Mouse (Mus musculus) limb, embryonic 11.5 days (tissue): ENCODE results near the gene Rpl3. TPM values are rescaled to one million over a fixed set of nuclear protein-coding genes. Genes with fewer than 3 reads are reported as not detected.

Experiments used
- ATAC-seq: fragments of 200-750 bp; cut with Nextera tagmentation; 2 replicates; pipeline ENCODE4 v1.8.0; 2017; ENCODE audit warnings: low read depth; ENCODE audit not compliant: insufficient number of reproducible peaks, low FRiP score, low TSS enrichment
- DNase-seq: peaks from one replicate; pipeline ENCODE4 v3.0.0-alpha.2; 2015; ENCODE audit warnings: low spot score
- H3K27ac ChIP-seq: fragments of 300-500 bp; sonication (generic); replicated peaks from 2 replicates; pipeline ENCODE4 v1.5.1; 2014; ENCODE audit warnings: low read depth, mild to moderate bottlenecking, low read length
- H3K27me3 ChIP-seq: fragments of 300-500 bp; sonication (generic); 2 replicates; pipeline ENCODE4 v1.6.1; 2014; ENCODE audit warnings: mild to moderate bottlenecking, low read length, mixed read lengths; ENCODE audit not compliant: control insufficient read depth, insufficient read depth
- H3K36me3 ChIP-seq: fragments of 300-500 bp; sonication (generic); 2 replicates; pipeline ENCODE4 v1.6.1; 2014; ENCODE audit warnings: mild to moderate bottlenecking, low read length, moderate library complexity, mixed read lengths; ENCODE audit not compliant: control insufficient read depth, insufficient read depth
- H3K4me1 ChIP-seq: fragments of 300-500 bp; sonication (generic); 2 replicates; pipeline ENCODE4 v1.6.1; 2014; ENCODE audit warnings: low read length, mixed read lengths; ENCODE audit not compliant: control insufficient read depth, insufficient read depth
- H3K4me2 ChIP-seq: fragments of 300-500 bp; sonication (generic); 2 replicates; pipeline ENCODE4 v1.6.1; 2014; ENCODE audit warnings: low read depth, mild to moderate bottlenecking, moderate library complexity; ENCODE audit not compliant: severe bottlenecking
- H3K4me3 ChIP-seq: fragments of 300-500 bp; sonication (generic); 2 replicates; pipeline ENCODE4 v1.5.1; 2014; ENCODE audit warnings: low read depth, low read length
- H3K9ac ChIP-seq: fragments of 300-500 bp; sonication (generic); 2 replicates; pipeline ENCODE4 v1.6.1; 2014; ENCODE audit warnings: mild to moderate bottlenecking, low read length
- H3K9me3 ChIP-seq: fragments of 300-500 bp; sonication (generic); 2 replicates; pipeline ENCODE4 v1.6.1; 2016; ENCODE audit warnings: low read length; ENCODE audit not compliant: control insufficient read depth
- WGBS: fragments of 180-500 bp; shearing (Covaris S2); extraction: QIAGEN DNeasy Blood & Tissue Kit; methylation state at CpG from one replicate; pipeline ENCODE4 v1.1.7; 2014; 5-methylcytosine and 5-hydroxymethylcytosine counted together
- polyA plus RNA-seq: library from polyadenylated mRNA; unstranded; fragments of >200 nt; fragmentation: Nextera tagmentation; extraction: Ambion mirVana; gene quantifications from 2 replicates; pipeline ENCODE4 v1.2.1, GENCODE M21; 2014

Rpl3 gene
- polyA plus RNA-seq, 1 experiment from 2014 or later = 1,338 TPM

DNA sequence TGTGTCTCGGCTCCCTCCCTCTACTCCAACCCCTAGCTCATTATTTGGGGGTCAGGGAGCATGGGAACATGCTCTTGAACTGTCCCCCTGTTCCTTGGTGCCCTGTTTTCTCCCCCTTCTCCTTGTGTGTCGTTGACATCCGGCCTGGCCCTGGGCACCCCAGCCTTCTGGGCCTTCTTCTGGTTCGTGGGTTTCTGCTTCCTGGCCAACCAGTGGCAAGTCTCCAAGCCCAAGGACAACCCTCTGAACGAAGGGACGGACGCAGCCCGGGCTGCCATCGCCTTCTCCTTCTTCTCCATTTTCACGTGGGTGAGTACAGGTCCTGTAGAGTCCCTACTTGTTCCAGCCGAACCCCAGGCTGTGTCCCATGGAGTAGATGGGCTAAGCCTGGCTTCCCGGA lies 19.8 kb upstream of the Rpl3 start:
- Histone ChIP-seq H3K4me2 (no peak overlapping the region), H3K9me3 (no peaks in the 10 kb centered on the region), H3K36me3 (no peaks in the 10 kb centered on the region), H3K9ac (no peak overlapping the region), H3K27me3 (no peaks in the 10 kb centered on the region), H3K4me1 (no peaks in the 10 kb centered on the region), H3K4me3 (no peak overlapping the region), H3K27ac (no peak overlapping the region)
- ATAC-seq (no peak), DNase-seq (no peak)
- WGBS = 81% methylated on average over 12 of the region's 12 CpGs

DNA sequence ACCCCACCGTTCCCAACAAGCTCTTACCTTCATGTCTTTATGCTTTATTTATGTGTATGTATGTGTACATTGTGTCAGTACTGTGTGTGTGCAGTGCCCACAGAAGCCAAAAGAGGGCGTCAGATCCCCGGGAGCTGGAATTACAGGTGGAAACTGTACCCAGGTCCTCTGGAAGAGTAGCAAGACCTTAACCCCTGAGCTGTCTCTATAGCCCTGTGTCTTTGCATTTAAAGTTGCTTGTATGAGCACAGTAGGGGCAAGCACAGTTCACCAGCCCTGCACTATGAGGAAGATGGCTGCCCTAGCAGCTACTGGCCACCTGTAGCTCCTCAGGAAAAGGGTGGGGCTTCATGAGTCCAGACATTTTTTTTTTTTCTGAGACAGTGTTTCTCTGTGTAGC lies 15.9 kb upstream of the Rpl3 start:
- no peaks in the 10 kb centered on the region for H3K9me3 ChIP-seq
- DNase-seq (no peak), ATAC-seq (no peak)
- H3K27me3 ChIP-seq = no peaks in the 10 kb centered on the region
- H3K27ac ChIP-seq = no peak overlapping the region
- H3K9ac ChIP-seq = no peak overlapping the region
- no peak overlapping the region for H3K4me3 ChIP-seq
- WGBS = 88% methylated on average over 3 of the region's 3 CpGs
- H3K4me1 ChIP-seq = no peaks in the 10 kb centered on the region
- H3K36me3 ChIP-seq = no peaks in the 10 kb centered on the region
- no peak overlapping the region for H3K4me2 ChIP-seq

DNA sequence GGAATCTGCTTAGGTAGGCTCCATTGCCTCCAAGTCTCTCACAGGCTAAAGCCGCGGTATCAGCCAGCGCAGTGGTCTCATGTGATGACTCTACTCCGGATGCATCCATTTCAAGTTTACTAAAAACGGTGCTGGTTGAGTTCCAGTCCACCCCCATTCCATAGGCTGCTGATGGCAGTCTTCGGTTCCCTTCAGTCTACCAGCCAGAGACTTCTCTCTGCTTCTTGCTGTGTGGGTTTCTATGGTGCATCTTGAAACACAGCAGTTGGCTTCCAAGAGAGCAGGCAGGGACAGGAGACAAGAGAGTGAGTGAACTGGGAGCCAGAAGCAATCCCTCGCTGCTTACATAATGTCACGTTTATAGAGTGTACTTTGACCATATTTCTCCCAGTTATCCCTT lies 15.5 kb upstream of the Rpl3 start:
- no peak overlapping the region for H3K9ac ChIP-seq
- no peak overlapping the region for H3K4me3 ChIP-seq
- no peak overlapping the region for H3K27ac ChIP-seq
- no peak for DNase-seq
- 97% methylated on average over 8 of the region's 8 CpGs for WGBS
- no peaks in the 10 kb centered on the region for H3K36me3 ChIP-seq
- H3K9me3 ChIP-seq = no peaks in the 10 kb centered on the region
- ATAC-seq = no peak
- H3K4me2 ChIP-seq = no peak overlapping the region
- H3K4me1 ChIP-seq = no peaks in the 10 kb centered on the region
- H3K27me3 ChIP-seq = no peaks in the 10 kb centered on the region

DNA sequence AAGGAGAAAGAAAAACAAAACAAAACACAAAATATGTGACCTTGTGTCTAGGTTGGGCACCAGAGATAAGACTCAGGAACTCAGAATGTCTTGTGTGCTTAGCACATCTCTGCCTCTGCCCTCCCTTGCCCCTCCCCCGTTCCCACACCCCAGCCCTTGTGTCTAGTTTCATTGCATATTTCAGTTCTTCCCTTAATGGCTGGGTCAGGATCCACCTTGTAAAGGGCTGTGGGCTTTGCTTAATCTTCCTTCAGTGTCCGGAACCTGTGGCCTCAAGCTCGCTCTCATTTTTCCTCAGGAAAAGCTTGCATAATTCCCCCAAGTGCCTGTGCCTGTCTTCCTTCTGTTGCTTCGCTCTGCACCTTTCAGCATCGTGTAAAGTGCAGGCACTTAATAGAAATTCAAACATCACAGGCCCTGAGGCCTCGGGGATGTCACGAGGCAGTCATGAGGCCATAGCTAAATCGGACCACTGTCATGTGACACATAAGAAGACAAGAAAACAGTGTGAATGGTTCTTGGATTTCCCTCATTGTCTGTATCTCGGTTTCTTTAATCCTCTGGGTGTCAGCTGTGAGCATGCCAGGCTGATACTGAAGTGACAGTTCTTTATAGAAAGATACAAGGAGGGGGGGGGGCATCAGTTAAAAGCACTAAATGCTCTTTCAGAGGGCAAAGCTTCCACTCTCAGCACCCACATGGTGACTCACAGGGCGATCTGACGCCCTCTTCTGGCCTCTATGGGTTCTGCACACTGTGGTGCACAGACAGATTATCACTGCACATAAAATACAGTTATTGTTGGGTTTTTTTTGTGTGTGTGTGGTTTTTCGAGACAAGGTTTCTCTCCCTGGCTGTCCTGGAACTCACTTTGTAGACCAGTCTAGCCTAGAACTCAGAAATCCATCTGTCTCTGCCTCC lies 14.1 kb upstream of the Rpl3 start:
- WGBS = 74% methylated on average over 12 of the region's 12 CpGs
- no peak for DNase-seq
- ATAC-seq = no peak
- Histone ChIP-seq H3K36me3 (no peaks in the 10 kb centered on the region), H3K9ac (no peak overlapping the region), H3K4me1 (no peaks in the 10 kb centered on the region), H3K4me2 (no peak overlapping the region), H3K27me3 (no peaks in the 10 kb centered on the region), H3K9me3 (no peaks in the 10 kb centered on the region), H3K27ac (no peak overlapping the region), H3K4me3 (no peak overlapping the region)

DNA sequence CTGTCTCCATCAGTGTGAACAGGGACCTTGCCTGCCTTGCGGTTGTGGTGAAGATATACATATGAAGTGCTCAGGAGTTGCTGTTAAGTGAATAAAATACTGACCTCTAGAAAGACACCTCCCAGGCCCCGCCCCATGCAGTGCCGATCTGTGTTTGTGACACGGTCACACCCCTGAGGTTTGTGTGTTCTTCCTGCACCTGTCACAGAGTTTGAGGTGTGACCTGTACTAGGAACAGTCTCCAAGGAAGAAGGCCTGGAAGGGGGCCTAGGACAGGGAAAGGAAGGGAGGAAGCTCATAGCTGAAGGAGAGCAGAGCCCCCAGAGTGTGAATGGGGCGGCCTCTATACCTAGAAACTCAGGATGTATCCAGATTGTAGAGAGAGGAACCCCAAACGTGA lies 10.8 kb upstream of the Rpl3 start:
- Histone ChIP-seq H3K27me3 (peaks cover 6% of the 10 kb centered on the region; the same call in 1 of the 2 replicates), H3K27ac (no peak overlapping the region), H3K4me3 (no peak overlapping the region), H3K9ac (no peak overlapping the region), H3K9me3 (no peaks in the 10 kb centered on the region), H3K4me2 (no peak overlapping the region), H3K4me1 (peaks cover 2% of the 10 kb centered on the region; the same call in 1 of the 2 replicates), H3K36me3 (no peaks in the 10 kb centered on the region)
- ATAC-seq = no peak
- DNase-seq = no peak
- WGBS = 84% methylated on average over 6 of the region's 6 CpGs

DNA sequence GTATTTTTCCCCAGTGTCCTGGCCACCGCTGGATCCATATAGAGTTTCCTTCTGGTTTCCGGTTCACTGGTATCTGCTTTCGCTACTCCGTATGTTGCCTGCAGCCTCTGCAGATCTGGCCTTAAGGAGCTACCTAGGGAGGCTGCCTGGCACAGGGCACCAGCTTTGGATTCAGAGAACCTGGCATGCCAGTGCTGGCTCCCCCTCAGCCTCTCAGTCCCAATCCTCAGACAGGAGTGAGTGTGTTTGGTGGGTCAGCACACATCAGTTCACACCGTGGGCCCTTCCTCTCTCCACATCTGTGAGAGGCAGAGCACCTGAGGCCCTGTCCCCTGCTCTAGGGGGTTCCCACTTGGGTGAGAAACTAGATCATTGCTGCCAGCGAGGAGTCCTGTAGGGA lies 9.8 kb upstream of the Rpl3 start:
- ATAC-seq = no peak
- Histone ChIP-seq H3K4me1 (peaks cover 9% of the 10 kb centered on the region; the same call in 1 of the 2 replicates), H3K36me3 (no peaks in the 10 kb centered on the region), H3K4me3 (no peak overlapping the region), H3K9ac (no peak overlapping the region), H3K27ac (no peak overlapping the region), H3K27me3 (peaks cover 6% of the 10 kb centered on the region; the same call in 1 of the 2 replicates), H3K9me3 (no peaks in the 10 kb centered on the region), H3K4me2 (no peak overlapping the region)
- DNase-seq = no peak
- 79% methylated on average over 6 of the region's 6 CpGs for WGBS

DNA sequence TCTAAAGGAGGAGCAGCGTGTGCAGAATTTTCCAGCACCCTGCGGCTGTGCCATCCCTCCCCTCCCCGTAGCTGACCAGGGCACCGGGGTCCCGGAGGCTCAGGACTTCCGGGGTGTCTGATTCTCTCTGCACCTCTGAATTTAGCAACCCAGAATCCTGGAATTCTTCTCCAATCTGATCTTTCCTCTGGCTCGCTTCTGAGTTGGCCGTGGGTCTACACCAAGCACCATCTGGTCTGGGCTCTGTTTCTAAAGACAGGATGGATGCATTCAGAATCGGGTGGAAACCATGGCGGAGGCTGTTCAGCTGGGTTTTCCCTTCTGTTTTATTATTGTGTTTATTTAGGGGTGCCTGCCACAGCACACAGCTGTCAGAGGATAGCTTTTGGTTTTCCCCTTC lies 9.2 kb upstream of the Rpl3 start:
- Histone ChIP-seq H3K9ac (no peak overlapping the region), H3K36me3 (no peaks in the 10 kb centered on the region), H3K4me1 (peaks cover 9% of the 10 kb centered on the region; the same call in 1 of the 2 replicates), H3K9me3 (no peaks in the 10 kb centered on the region), H3K27ac (no peak overlapping the region), H3K27me3 (peaks cover 10% of the 10 kb centered on the region), H3K4me2 (no peak overlapping the region), H3K4me3 (no peak overlapping the region)
- WGBS = 84% methylated on average over 10 of the region's 10 CpGs
- ATAC-seq = no peak
- DNase-seq = no peak

DNA sequence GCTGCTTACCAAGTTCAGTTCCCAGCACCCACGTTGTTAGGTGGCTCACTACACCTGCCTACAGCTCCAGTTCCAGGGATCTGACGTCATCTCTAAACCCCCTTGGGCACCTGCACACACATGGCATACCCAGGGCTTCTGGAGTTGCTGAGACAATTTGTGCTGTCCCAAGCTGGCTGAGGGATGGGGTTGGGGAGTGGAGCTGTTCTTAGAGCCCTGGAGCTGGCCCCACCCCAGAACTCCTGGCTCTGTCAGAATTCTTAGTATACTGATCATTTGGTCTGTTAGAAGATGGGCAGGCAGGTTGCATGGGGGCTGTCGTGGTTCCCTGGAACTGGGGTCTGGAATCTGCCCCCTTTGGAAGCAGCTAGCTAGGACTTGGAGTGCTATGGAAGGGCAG lies 8.5 kb upstream of the Rpl3 start:
- H3K27me3 ChIP-seq = peaks cover 10% of the 10 kb centered on the region
- H3K27ac ChIP-seq = no peak overlapping the region
- DNase-seq (no peak), ATAC-seq (no peak)
- 81% methylated on average over 3 of the region's 3 CpGs for WGBS
- no peak overlapping the region for H3K9ac ChIP-seq
- no peaks in the 10 kb centered on the region for H3K36me3 ChIP-seq
- H3K4me1 ChIP-seq = peaks cover 9% of the 10 kb centered on the region; the same call in 1 of the 2 replicates
- H3K9me3 ChIP-seq = no peaks in the 10 kb centered on the region
- no peak overlapping the region for H3K4me3 ChIP-seq
- no peak overlapping the region for H3K4me2 ChIP-seq
